Mouse (Mus musculus): ENCODE measurements around the gene Cnga3. TPM values are rescaled to one million over a fixed set of nuclear protein-coding genes. Genes with fewer than 3 reads are reported as not detected.

The Cnga3 gene
- polyA plus RNA-seq, 1 experiment from 2014 or later: not detected

DNA sequence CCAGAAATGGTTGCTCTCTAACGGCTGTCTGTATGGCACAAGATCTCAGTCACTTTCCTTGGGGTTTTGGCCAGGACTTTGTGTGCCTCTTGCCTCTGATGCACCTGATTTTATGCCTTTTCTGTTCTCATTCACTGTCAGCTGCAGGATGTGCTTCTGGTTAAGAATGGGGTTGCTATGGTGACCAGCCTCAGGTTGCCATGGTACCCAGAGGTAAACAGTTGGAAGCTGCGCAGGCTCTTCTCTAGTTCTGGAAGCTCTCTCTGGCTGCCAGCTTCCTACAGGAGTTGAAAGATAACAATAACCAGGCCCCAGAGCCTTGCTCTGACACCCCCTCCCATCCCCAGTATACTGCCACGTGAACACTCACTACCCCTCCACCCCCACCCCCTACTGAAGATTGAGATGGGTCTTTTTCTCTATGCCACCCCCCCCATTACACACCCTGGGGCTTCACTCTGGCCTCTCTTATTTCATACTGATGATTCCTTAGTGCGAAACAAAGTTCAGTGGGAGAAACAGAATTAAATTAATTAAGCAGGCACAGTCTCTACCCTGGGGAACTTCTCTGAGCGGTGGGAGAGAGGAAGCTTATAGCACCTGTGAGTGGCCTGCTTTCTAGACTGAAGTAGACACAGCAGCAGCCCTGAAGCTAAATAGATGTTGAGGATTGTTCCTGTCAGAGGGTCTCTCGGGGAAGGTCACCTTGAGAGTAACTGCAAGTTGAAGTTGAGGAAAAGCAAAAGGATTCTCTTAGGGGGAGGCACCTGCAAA lies 6.1 kb downstream of the Cnga3 start:
- ATAC-seq (ENCODE audit: insufficient read depth): no peak
- no peak overlapping the region for H3K9ac ChIP-seq
- H3K9me3 ChIP-seq (replicated peaks): no peaks in the 10 kb centered on the region
- no peak overlapping the region for H3K27ac ChIP-seq (replicated peaks)
- no peak overlapping the region for H3K4me2 ChIP-seq
- no peaks in the 10 kb centered on the region for H3K27me3 ChIP-seq
- no peaks in the 10 kb centered on the region for H3K4me1 ChIP-seq (replicated peaks)
- no peak overlapping the region for H3K4me3 ChIP-seq (replicated peaks)
- WGBS (ENCODE audit: insufficient replicate concordance): 40% methylated on average over 6 of the region's 6 CpGs
- no peaks in the 10 kb centered on the region for H3K36me3 ChIP-seq (replicated peaks)

DNA sequence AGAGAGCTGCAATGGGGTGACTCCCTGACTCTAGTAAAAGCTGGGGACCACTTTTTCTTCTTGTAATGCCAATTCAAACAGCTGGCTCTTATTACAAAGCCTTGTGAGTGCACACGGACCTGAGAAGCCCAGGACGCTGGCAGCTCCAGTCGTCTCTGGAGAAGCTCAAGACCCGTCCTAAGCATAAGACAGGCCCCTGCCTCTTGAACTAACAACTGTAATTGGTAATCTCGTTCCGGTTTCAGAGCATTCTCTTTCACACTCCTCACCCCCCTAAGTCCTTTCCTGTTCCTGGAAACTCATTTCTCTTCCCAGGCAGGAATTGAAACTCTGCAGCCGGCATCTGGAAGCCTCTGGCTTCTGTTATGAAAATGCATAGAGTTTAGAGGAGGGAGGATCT lies 7.8 kb downstream of the Cnga3 start:
- Histone ChIP-seq H3K27me3 (no peaks in the 10 kb centered on the region), H3K9me3 (replicated peaks) (no peaks in the 10 kb centered on the region), H3K4me2 (no peak overlapping the region), H3K36me3 (replicated peaks) (no peaks in the 10 kb centered on the region), H3K27ac (replicated peaks) (no peak overlapping the region), H3K4me3 (replicated peaks) (no peak overlapping the region), H3K4me1 (replicated peaks) (no peaks in the 10 kb centered on the region), H3K9ac (no peak overlapping the region)
- ATAC-seq (ENCODE audit: insufficient read depth): no peak
- WGBS (ENCODE audit: insufficient replicate concordance): 44% methylated on average over 7 of the region's 7 CpGs

DNA sequence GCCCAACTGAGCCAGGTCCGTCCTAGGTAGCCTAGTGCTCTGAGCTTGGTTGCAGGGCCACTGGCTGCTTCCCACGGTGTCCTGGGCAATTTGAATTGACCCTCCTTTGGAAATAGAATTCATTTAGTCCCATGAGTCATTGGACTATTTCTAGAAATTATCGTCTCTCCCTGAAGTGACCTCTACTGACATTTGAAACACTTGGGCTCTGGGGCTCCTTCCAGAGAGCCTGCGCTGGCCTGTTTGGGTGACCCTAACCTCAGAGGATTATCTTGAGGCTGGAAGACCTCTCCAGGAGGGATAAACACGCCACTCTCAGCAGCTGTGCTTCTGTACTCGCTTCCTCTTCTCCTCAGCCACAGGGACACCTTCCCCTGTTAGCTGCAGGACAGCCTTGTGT lies 16.2 kb downstream of the Cnga3 start:
- Histone ChIP-seq H3K4me3 (replicated peaks) (no peak overlapping the region), H3K27ac (replicated peaks) (no peak overlapping the region), H3K4me2 (no peak overlapping the region), H3K27me3 (no peaks in the 10 kb centered on the region), H3K9me3 (replicated peaks) (no peaks in the 10 kb centered on the region), H3K36me3 (replicated peaks) (no peaks in the 10 kb centered on the region), H3K9ac (no peak overlapping the region), H3K4me1 (replicated peaks) (no peaks in the 10 kb centered on the region)
- 43% methylated on average over 6 of the region's 6 CpGs for WGBS (ENCODE audit: insufficient replicate concordance)
- ATAC-seq (ENCODE audit: insufficient read depth): no peak

DNA sequence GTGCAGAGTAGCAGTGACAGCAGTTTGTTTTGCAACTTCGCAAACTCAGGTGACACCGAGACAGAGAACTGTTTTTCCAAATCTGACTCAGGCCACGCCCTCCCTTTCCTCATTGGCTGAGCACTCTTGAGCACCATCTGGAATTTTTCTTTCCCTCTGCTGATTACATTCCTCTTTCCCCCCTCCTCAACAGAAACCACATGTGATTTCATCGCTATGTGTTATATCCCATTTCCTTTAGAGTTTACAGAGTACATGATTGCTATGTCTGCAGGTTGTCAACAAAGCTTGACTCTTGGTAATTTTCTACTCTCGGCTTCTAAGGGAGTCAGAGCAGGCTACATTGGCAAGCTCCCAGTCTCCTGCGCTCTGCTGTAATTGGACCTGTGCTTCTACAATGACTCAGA lies 17.1 kb downstream of the Cnga3 start:
- Histone ChIP-seq H3K4me3 (replicated peaks) (no peak overlapping the region), H3K4me2 (no peak overlapping the region), H3K36me3 (replicated peaks) (no peaks in the 10 kb centered on the region), H3K27me3 (no peaks in the 10 kb centered on the region), H3K4me1 (replicated peaks) (no peaks in the 10 kb centered on the region), H3K27ac (replicated peaks) (no peak overlapping the region), H3K9ac (no peak overlapping the region), H3K9me3 (replicated peaks) (no peaks in the 10 kb centered on the region)
- 61% methylated on average over 6 of the region's 6 CpGs for WGBS (ENCODE audit: insufficient replicate concordance)
- no peak for ATAC-seq (ENCODE audit: insufficient read depth)

DNA sequence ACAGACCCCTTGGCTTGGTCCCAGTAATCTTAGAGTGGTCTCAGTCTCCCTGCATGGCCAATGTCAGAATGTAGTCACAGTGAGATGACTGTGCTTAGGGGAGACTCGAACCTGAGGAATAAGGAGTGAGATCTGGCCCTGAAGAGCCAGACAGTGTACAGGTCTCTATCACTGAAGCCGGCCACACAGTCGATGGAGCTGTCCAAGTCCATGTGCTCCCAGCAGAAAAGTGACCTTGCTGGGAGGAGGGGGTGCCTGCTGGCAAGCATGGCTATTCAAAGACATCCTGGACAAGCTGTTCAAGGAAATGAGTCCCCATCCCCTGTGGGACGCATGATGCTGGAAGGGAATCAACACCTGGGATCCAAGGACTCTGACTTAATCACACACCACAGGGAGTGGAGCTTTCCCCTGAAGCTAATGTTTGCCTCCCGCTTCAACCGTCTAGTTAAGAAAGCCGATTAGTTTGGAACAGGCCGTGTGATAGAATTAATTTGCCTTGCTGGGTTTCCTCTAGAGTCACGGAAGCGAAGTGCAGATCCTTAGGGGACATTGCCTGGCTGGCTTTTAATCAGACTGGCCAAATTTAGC lies 24.9 kb downstream of the Cnga3 start:
- H3K36me3 ChIP-seq (replicated peaks): no peaks in the 10 kb centered on the region
- no peak overlapping the region for H3K27ac ChIP-seq (replicated peaks)
- no peaks in the 10 kb centered on the region for H3K27me3 ChIP-seq
- H3K9me3 ChIP-seq (replicated peaks): no peaks in the 10 kb centered on the region
- H3K4me2 ChIP-seq: no peak overlapping the region
- no peak overlapping the region for H3K9ac ChIP-seq
- 62% methylated on average over 10 of the region's 10 CpGs for WGBS (ENCODE audit: insufficient replicate concordance)
- no peaks in the 10 kb centered on the region for H3K4me1 ChIP-seq (replicated peaks)
- no peak overlapping the region for H3K4me3 ChIP-seq (replicated peaks)
- ATAC-seq (ENCODE audit: insufficient read depth): no peak

DNA sequence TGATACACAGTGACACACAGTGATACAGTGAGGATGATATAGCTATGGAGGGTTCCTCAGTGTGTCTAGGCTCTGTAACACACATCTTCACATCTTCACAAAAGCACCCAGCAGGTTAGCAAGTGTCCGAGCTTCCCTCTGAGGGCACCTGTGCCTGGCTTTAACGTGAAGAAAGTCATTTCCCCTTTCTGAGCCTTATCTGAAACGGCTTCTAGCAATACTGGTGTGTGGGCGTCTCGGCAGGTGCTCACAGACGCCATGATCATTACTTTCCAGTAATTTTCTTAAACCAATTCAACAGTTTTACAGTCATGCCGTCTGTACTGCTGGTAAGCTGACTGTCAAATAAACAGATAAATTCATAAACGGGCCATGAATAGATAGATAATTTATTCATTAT lies 28.0 kb downstream of the Cnga3 start:
- 40% methylated on average over 8 of the region's 8 CpGs for WGBS (ENCODE audit: insufficient replicate concordance)
- H3K36me3 ChIP-seq (replicated peaks): no peaks in the 10 kb centered on the region
- no peak overlapping the region for H3K4me2 ChIP-seq
- no peak for ATAC-seq (ENCODE audit: insufficient read depth)
- H3K4me3 ChIP-seq (replicated peaks): no peak overlapping the region
- no peaks in the 10 kb centered on the region for H3K4me1 ChIP-seq (replicated peaks)
- no peaks in the 10 kb centered on the region for H3K27me3 ChIP-seq
- H3K27ac ChIP-seq (replicated peaks): no peak overlapping the region
- no peak overlapping the region for H3K9ac ChIP-seq
- H3K9me3 ChIP-seq (replicated peaks): no peaks in the 10 kb centered on the region

DNA sequence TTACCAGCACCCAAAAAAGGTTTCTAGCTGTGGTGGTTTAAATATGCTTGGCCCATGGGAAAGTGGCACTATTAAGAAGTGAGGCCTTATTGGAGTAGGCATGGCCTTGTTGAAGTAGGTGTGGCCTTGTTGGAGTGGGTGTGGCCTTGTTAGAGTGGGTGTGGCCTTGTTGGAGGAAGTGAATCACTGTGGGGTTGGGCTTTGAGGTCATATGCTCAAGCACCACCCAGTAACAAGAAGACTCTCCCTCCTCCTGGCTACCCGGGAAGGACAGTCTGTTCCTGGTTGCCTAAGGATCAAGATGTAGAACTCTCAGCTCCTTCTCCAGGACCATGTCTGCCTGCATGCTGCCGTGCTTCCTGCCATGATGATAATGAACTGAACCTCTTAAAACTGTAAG lies 32.2 kb downstream of the Cnga3 start:
- H3K9ac ChIP-seq: no peak overlapping the region
- no peak for ATAC-seq (ENCODE audit: insufficient read depth)
- no peak overlapping the region for H3K4me2 ChIP-seq
- no peaks in the 10 kb centered on the region for H3K36me3 ChIP-seq (replicated peaks)
- H3K4me3 ChIP-seq (replicated peaks): no peak overlapping the region
- H3K27me3 ChIP-seq: no peaks in the 10 kb centered on the region
- no peak overlapping the region for H3K27ac ChIP-seq (replicated peaks)
- H3K4me1 ChIP-seq (replicated peaks): no peaks in the 10 kb centered on the region
- WGBS (ENCODE audit: insufficient replicate concordance): 58% methylated on average over 2 of the region's 2 CpGs
- H3K9me3 ChIP-seq (replicated peaks): no peaks in the 10 kb centered on the region

DNA sequence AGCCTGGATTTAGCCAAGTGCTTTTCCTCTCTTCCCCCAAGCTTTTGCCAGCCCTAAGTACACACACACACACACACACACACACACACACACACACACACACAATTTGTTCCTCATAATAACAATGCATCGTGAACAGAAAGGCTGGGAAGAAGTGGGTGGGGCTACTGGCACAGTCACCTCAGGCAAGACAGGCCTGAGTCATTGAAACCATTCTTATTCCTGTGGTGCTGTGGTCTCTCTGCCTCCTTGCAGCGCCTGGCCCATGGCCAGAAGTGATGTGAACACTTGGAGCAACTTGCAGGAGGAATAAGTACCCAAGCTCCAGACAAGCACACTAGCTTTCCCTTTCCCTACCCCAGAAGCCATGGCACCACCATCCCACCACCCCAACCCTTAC lies 34.2 kb downstream of the Cnga3 start:
- no peaks in the 10 kb centered on the region for H3K36me3 ChIP-seq (replicated peaks)
- H3K4me1 ChIP-seq (replicated peaks): no peaks in the 10 kb centered on the region
- ATAC-seq (ENCODE audit: insufficient read depth): no peak
- no peaks in the 10 kb centered on the region for H3K27me3 ChIP-seq
- no peaks in the 10 kb centered on the region for H3K9me3 ChIP-seq (replicated peaks)
- H3K4me3 ChIP-seq (replicated peaks): no peak overlapping the region
- 10% methylated on average over 2 of the region's 2 CpGs for WGBS (ENCODE audit: insufficient replicate concordance)
- no peak overlapping the region for H3K4me2 ChIP-seq
- H3K27ac ChIP-seq (replicated peaks): no peak overlapping the region
- H3K9ac ChIP-seq: no peak overlapping the region

DNA sequence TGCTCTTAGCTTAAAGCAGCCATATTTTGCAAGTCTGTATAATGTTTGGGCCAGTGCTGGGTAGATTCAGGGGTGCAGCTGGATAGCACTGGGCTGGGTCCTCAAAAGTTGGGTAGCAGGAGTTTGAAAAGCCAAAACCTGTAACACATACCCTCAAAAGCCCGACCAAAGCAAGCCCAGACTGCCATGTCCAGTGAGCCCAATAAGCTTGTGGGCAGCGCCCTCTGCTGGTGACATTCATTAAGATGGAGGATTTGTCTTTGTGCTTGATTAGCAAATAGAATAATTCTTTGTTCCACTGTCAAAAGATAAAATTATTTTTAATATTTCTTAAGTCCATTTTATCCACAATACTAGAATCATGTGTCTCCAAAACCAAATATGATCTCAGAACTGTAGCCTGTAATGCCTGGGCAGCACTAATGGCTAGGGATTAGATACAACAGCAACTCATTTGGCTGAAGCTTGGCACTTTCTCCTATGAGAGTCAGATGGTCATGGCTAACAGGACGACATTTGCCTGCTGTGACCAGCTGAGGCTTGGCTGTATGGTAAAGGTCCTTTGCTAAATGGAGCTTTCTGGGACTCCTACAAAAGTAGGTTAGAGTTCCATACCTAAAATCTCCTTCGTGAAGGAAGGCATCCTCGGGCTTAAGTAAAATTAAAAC lies 36.5 kb downstream of the Cnga3 start:
- H3K4me2 ChIP-seq: no peak overlapping the region
- no peak overlapping the region for H3K9ac ChIP-seq
- no peak overlapping the region for H3K4me3 ChIP-seq (replicated peaks)
- H3K9me3 ChIP-seq (replicated peaks): no peaks in the 10 kb centered on the region
- no peaks in the 10 kb centered on the region for H3K27me3 ChIP-seq
- ATAC-seq (ENCODE audit: insufficient read depth): no peak
- H3K36me3 ChIP-seq (replicated peaks): no peaks in the 10 kb centered on the region
- WGBS (ENCODE audit: insufficient replicate concordance): 32% methylated on average over 5 of the region's 5 CpGs
- H3K27ac ChIP-seq (replicated peaks): no peak overlapping the region
- no peaks in the 10 kb centered on the region for H3K4me1 ChIP-seq (replicated peaks)

DNA sequence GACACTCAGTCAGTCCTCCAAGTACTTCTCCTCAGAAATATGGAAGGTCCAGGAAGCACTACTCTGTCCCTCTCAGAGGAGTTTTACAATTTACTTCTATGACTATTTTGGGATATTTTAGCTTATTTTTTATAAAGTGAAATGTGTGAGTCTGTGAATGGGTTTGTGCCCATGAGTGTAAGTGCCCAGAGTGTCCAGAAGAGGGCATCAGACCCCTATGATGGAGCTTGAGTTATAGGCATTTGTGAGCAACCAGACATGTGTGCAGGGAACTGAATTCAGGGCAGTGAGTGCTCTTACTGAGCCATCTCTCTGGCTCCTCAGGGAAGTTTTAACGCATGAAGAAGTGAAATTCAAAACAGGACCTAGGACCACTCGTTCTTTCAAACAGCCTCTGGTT lies 44.2 kb downstream of the Cnga3 start:
- H3K4me1 ChIP-seq (replicated peaks): no peaks in the 10 kb centered on the region
- no peak overlapping the region for H3K9ac ChIP-seq
- no peaks in the 10 kb centered on the region for H3K9me3 ChIP-seq (replicated peaks)
- 63% methylated on average over 2 of the region's 2 CpGs for WGBS (ENCODE audit: insufficient replicate concordance)
- H3K4me2 ChIP-seq: no peak overlapping the region
- H3K27ac ChIP-seq (replicated peaks): no peak overlapping the region
- no peaks in the 10 kb centered on the region for H3K36me3 ChIP-seq (replicated peaks)
- H3K27me3 ChIP-seq: no peaks in the 10 kb centered on the region
- H3K4me3 ChIP-seq (replicated peaks): no peak overlapping the region
- ATAC-seq (ENCODE audit: insufficient read depth): no peak

DNA sequence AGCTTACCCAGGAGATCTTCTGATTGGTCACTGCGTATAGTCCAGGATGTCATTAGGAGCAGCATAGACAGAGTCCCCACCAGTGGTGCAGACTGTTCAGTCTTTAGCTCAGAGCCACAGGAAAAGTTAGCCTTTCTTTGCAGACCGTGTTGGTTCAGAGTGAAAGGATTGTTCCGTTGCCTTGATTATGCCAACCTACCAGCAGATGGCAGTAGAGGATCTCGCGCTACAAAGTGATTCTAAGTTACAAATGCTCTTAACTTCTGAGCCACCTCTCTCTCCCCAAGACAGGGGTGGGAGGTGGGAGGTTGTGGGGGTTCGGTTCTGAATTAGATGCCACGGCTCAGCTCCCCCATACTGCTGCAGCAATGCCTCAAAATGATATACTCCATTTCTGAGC lies 58.2 kb downstream of the Cnga3 start:
- Histone ChIP-seq H3K9me3 (replicated peaks) (no peaks in the 10 kb centered on the region), H3K27ac (replicated peaks) (no peak overlapping the region), H3K4me3 (replicated peaks) (no peak overlapping the region), H3K4me2 (no peak overlapping the region), H3K36me3 (replicated peaks) (no peaks in the 10 kb centered on the region), H3K9ac (no peak overlapping the region), H3K4me1 (replicated peaks) (no peaks in the 10 kb centered on the region), H3K27me3 (no peaks in the 10 kb centered on the region)
- ATAC-seq (ENCODE audit: insufficient read depth): no peak
- 6% methylated on average over 7 of the region's 7 CpGs for WGBS (ENCODE audit: insufficient replicate concordance)
